Comparison of ENCODE assay signal across 28 mouse cellular contexts in genomic region chr6:128140724-128141123, GRCm38 (mm10). TPM values are rescaled to one million over a fixed set of nuclear protein-coding genes. Genes with fewer than 3 reads are reported as not detected.
A peak's percentile ranks its signal among the peaks of the same experiment; 100 is the strongest.
DNase-seq lines count a peak whose midpoint lies in the region; ATAC-seq and TF ChIP-seq lines count a peak whose summit lies in the region.
"Had no signal": no experiment of that assay in that cellular context is flagged by ENCODE, and none has a peak within 500 bp of the region (broad histone marks: within the 10 kb centered on the region; RNA-seq: fewer than 3 reads in every experiment).

No protein-coding gene starts in this region.

- H3K79me2 ChIP-seq in heart, adult 2 months (replicated peaks; ENCODE audit: control insufficient read depth, insufficient read depth, low read length), result no peaks in the 10 kb centered on the region

- peaks cover 10% of the 10 kb centered on the region for H3K36me3 ChIP-seq in heart, embryonic 14.5 days (ENCODE audit: control insufficient read depth, insufficient read depth, low read length)
- H3K36me3 ChIP-seq in heart, adult 2 months (ENCODE audit: control insufficient read depth, insufficient read depth, low read length), result peaks cover 2% of the 10 kb centered on the region; the same call in 1 of the 2 replicates
- peaks cover 48% of the 10 kb centered on the region for H3K36me3 ChIP-seq in megakaryocyte, embryonic 14.5 days (replicated peaks; ENCODE audit: low read length)
- H3K36me3 ChIP-seq in stomach, embryonic 16.5 days (ENCODE audit: control insufficient read depth, insufficient read depth, low read length), result no peaks in the 10 kb centered on the region
- H3K36me3 ChIP-seq: forebrain, embryonic 12.5 days; hindbrain, embryonic 12.5 days; intestine, embryonic 15.5 days; midbrain, embryonic 12.5 days; neural tube, embryonic 13.5 days had no signal

- H3K9me3 ChIP-seq in heart, embryonic 14.5 days (ENCODE audit: control insufficient read depth, low read length), result no peaks in the 10 kb centered on the region
- no peaks in the 10 kb centered on the region for H3K9me3 ChIP-seq in megakaryocyte, embryonic 14.5 days
- no peaks in the 10 kb centered on the region for H3K9me3 ChIP-seq in stomach, embryonic 16.5 days (replicated peaks; ENCODE audit: control insufficient read depth, low read length)
- H3K9me3 ChIP-seq: embryonic facial prominence, embryonic 13.5 days; forebrain, embryonic 12.5 days; hindbrain, embryonic 12.5 days; intestine, embryonic 15.5 days; midbrain, embryonic 12.5 days; neural tube, embryonic 13.5 days had no signal

- TF ChIP-seq CTCF in heart, adult 2 months (IDR thresholded peaks at IDR 0.05), result no peak

- intact Hi-C loops in heart, adult 2 months (cut with DNase I), result no loop called here

- DNase-seq in heart, adult 2 months, result no peak
- DNase-seq in ES-CJ7 (ENCODE audit: low read depth, low spot score), result peak; percentile 16
- no peak for DNase-seq in neural tube, embryonic 10.5 days (ENCODE audit: extremely low spot score, low spot score)
- DNase-seq: adrenal gland, postnatal 25 days; B cell, adult 2 months; cerebellum, adult 11-12 months; cerebellum, adult 9-11 months; forebrain, postnatal 0 days; gastrocnemius, postnatal 10 days; kidney, postnatal 25 days; liver; lung, adult 2 months; lung, postnatal 14 days; right cerebral cortex, postnatal 14 days; thymus, postnatal 4 days had no signal

- peaks cover 11 to 27% of the 10 kb centered on the region in 2 experiments for H3K4me1 ChIP-seq in heart, embryonic 14.5 days (ENCODE audit: control insufficient read depth in 2 of 2, insufficient read depth in 2 of 2, low read length in 2 of 2)
- H3K4me1 ChIP-seq in heart, adult 2 months (ENCODE audit: control insufficient read depth, insufficient read depth, low read length), result peaks cover 19% of the 10 kb centered on the region
- peaks cover 85% of the 10 kb centered on the region for H3K4me1 ChIP-seq in megakaryocyte, embryonic 14.5 days
- H3K4me1 ChIP-seq in stomach, embryonic 16.5 days (ENCODE audit: control insufficient read depth, insufficient read depth, low read length), result peaks cover 28% of the 10 kb centered on the region

- ATAC-seq in heart, embryonic 14.5 days (ENCODE audit: insufficient number of reproducible peaks, insufficient read depth, low FRiP score, low read depth), result no peak
- ATAC-seq in megakaryocyte, adult 5-6 weeks (ENCODE audit: poor library complexity, severe bottlenecking), result no peak
- ATAC-seq in stomach, embryonic 16.5 days (ENCODE audit: insufficient read depth, low FRiP score), result no peak
- ATAC-seq: forebrain, postnatal 0 days; hindbrain, postnatal 0 days; intestine, embryonic 15.5 days had no signal

- H3K4me2 ChIP-seq in heart, embryonic 14.5 days (ENCODE audit: low read length), result peak overlapping the region; percentile 7; the same call in 1 of the 2 replicates
- no peak overlapping the region for H3K4me2 ChIP-seq in stomach, embryonic 16.5 days (ENCODE audit: low read depth, low read length)
- H3K4me2 ChIP-seq: embryonic facial prominence, embryonic 13.5 days; forebrain, embryonic 12.5 days; hindbrain, embryonic 12.5 days; intestine, embryonic 15.5 days; midbrain, embryonic 12.5 days; neural tube, embryonic 13.5 days had no signal

- H3K27me3 ChIP-seq in heart, embryonic 14.5 days (ENCODE audit: control insufficient read depth, insufficient read depth, low read length), result no peaks in the 10 kb centered on the region
- no peaks in the 10 kb centered on the region for H3K27me3 ChIP-seq in heart, adult 2 months (ENCODE audit: control insufficient read depth, insufficient read depth, low read length)
- H3K27me3 ChIP-seq in megakaryocyte, embryonic 14.5 days (replicated peaks), result peaks cover 13% of the 10 kb centered on the region
- no peaks in the 10 kb centered on the region for H3K27me3 ChIP-seq in stomach, embryonic 16.5 days (ENCODE audit: control insufficient read depth, insufficient read depth, low read length)
- H3K27me3 ChIP-seq: intestine, embryonic 15.5 days had no signal

- H3K9ac ChIP-seq in heart, embryonic 14.5 days (ENCODE audit: low read length), result no peak overlapping the region; the same call in 1 of the 2 replicates
- H3K9ac ChIP-seq in heart, adult 2 months (ENCODE audit: low read depth, low read length), result no peak overlapping the region
- H3K9ac ChIP-seq in stomach, embryonic 16.5 days (ENCODE audit: low read length), result peak overlapping the region; percentile 23; the same call in 1 of the 2 replicates
- H3K9ac ChIP-seq: embryonic facial prominence, embryonic 13.5 days; forebrain, embryonic 12.5 days; forebrain, postnatal 0 days; hindbrain, embryonic 12.5 days; intestine, embryonic 15.5 days; liver, embryonic 14.5 days; midbrain, embryonic 12.5 days; neural tube, embryonic 13.5 days had no signal

- 0 out of 4 replicates have a peak overlapping the region, but pooled peaks of 1 of the 2 experiments have one; percentile 19 for H3K27ac ChIP-seq in heart, embryonic 14.5 days (replicated peaks in 1 of 2; ENCODE audit: control insufficient read depth in 1 of 2, insufficient read depth in 1 of 2, low read depth in 2 of 2, low read length in 2 of 2)
- no peak overlapping the region for H3K27ac ChIP-seq in heart, adult 2 months
- peak overlapping the region; percentile 52; the same call in 1 of the 2 replicates for H3K27ac ChIP-seq in stomach, embryonic 16.5 days (ENCODE audit: low read length)
- H3K27ac ChIP-seq: embryonic facial prominence, embryonic 13.5 days; forebrain, embryonic 12.5 days; hindbrain, embryonic 12.5 days; hindbrain, postnatal 0 days; intestine, embryonic 15.5 days; liver, embryonic 14.5 days; midbrain, embryonic 12.5 days; neural tube, embryonic 13.5 days had no signal

- no peak for TF ChIP-seq POLR2A in heart, adult 2 months (IDR thresholded peaks at IDR 0.05; ENCODE audit: insufficient read depth, low read depth, low read length)

- whole genome bisulfite sequencing in heart, embryonic 14.5 days, result 49% methylated on average over 6 of the region's 6 CpGs
- 53% methylated on average over 6 of the region's 6 CpGs for WGBS in heart, adult 2 months
- WGBS in stomach, embryonic 16.5 days, result 68% methylated on average over 6 of the region's 6 CpGs

- no peak for TF ChIP-seq EP300 in heart, adult 2 months (IDR thresholded peaks at IDR 0.05; ENCODE audit: insufficient read depth, low read depth, low read length)

- H3K4me3 ChIP-seq in heart, embryonic 14.5 days (ENCODE audit: control insufficient read depth in 1 of 2, insufficient read depth in 1 of 2, low read depth in 1 of 2, low read length in 2 of 2), result no peak overlapping the region
- no peak overlapping the region for H3K4me3 ChIP-seq in heart, adult 2 months
- peak overlapping the region; percentile 66 for H3K4me3 ChIP-seq in megakaryocyte, embryonic 14.5 days (replicated peaks)
- no peak overlapping the region for H3K4me3 ChIP-seq in stomach, embryonic 16.5 days (replicated peaks; ENCODE audit: low read length)
- H3K4me3 ChIP-seq: embryonic facial prominence, embryonic 13.5 days; forebrain, embryonic 12.5 days; hindbrain, embryonic 12.5 days; intestine, embryonic 15.5 days; midbrain, embryonic 12.5 days; myocyte; neural tube, embryonic 13.5 days had no signal

RNA-seq across cellular contexts. Expression of gene Tspan9, which starts 2.7 kb away (rescaled TPM):
- polyA plus RNA-seq in heart, embryonic 14.5 days (2014; fragmentation: Nextera tagmentation; extraction: Ambion mirVana), result 142 and 143 TPM in 2 replicates
- total RNA-seq in heart, adult 2 months (2021), result 100 to 1,000 TPM in 1 of 2 experiments, 10 to 100 TPM in 1; 84.9 to 104 TPM
- polyA plus RNA-seq in heart, adult 2 months (2012; rRNA removed), result 88.5 and 127 TPM in 2 replicates
- polyA plus RNA-seq in megakaryocyte, embryonic 14.5 days (2012; ENCODE audit: insufficient read depth, low replicate concordance), result 87.8 and 156 TPM in 2 replicates
- total RNA-seq in megakaryocyte, adult 5-6 weeks (2015), result not detected in 2 replicates
- 0.26 and 1.3 TPM in 2 replicates for total RNA-seq in megakaryocyte, adult 5-6 weeks (2017)
- polyA plus RNA-seq in stomach, embryonic 16.5 days (2015; fragmentation: Nextera tagmentation; extraction: Ambion mirVana), result 177 and 178 TPM in 2 replicates
